Mouse (Mus musculus): ENCODE data around the gene Tcta.

Tcta gene

GRCm38 (mm10) chr9:108267691-108268090, 38.3 kb downstream of the Tcta start:
- DNase-seq = peak; percentile 42

- no peak for DNase-seq
Observed at GRCm38 (mm10) chr9:108266261-108266935, 39.6 kb downstream of the Tcta start.

GRCm38 (mm10) chr9:108264191-108264921, 41.6 kb downstream of the Tcta start:
- DNase-seq = peak; percentile 66

GRCm38 (mm10) chr9:108263690-108264190, 42.2 kb downstream of the Tcta start, which contains the start of gene Dag1:
Gene Dag1 (minus strand): TSS chr9:108263958.
- peak; percentile 100 for DNase-seq

DNA sequence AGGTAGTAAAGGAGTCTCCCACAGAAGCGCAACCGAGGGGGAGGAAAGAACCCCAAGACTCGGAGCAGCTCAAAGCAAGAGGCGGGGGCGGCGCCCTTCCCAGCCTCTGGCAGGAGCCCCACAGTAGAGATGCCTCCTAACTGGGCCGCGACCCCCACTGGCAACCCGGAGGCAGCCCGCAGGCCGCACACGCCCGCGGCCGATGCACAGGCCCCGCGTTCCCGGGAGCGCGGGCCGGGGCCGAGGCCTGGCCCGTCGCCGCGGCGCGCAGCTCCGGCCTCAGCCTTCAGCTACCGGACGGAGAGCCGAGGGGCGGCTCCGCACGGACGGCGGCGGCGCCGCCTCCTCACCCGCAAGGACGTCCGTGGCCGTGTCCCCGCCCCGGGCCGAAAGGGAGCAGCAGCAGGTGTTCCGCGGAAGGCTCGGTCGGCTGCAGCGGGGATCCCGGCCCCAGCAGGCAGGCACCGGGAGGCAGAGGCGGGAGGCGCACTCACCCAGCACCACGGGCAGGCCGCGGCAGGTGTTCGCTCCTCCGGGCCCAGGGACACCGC, 42.8 kb downstream of the Tcta start:
- no peak for DNase-seq

GRCm38 (mm10) chr9:108262494-108263049, 43.4 kb downstream of the Tcta start:
- DNase-seq = peak; percentile 35

DNA sequence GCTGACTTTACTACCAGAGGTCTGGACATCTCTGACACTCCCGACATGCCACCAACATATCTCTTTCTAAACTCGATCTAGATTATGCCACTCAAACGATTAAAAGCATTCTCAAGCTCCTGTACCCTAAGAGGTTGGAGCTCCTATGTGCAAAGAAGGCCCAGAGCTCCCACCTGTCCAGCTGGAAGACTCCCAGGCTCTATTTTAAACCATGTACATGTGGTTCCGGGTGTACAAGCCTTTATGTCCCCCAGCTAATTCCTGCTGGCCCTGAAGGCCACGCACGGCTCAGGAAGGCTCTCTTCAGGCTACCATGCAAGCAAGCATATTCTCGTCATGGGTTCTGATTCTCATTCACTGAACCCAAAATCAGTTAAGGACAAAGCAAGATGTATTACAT, 44.1 kb downstream of the Tcta start:
- DNase-seq = no peak

DNA sequence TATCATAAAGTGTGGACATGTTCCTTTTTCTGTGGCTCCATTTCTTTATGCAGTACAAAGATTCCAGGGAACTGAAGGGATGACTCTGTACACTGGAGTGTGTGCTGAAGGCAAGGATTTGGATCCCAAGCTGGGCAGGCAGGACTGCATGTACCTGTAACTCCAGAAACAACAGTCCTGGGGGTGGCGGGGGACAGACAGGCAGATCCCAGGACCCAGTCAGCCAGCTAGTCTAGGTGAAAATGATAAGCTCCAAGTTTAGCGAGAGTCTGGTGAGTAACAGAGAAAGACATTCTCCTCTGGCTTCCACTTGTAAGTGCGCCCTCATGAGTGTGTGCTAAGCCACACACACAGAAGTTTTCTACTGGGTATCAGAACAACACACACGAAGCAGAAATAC, 45.4 kb downstream of the Tcta start:
- DNase-seq = no peak

Measured in lung, postnatal 14 days (tissue).